Mouse (Mus musculus): Measurements from ENCODE around the gene Fndc9.

The Fndc9 gene

DNA sequence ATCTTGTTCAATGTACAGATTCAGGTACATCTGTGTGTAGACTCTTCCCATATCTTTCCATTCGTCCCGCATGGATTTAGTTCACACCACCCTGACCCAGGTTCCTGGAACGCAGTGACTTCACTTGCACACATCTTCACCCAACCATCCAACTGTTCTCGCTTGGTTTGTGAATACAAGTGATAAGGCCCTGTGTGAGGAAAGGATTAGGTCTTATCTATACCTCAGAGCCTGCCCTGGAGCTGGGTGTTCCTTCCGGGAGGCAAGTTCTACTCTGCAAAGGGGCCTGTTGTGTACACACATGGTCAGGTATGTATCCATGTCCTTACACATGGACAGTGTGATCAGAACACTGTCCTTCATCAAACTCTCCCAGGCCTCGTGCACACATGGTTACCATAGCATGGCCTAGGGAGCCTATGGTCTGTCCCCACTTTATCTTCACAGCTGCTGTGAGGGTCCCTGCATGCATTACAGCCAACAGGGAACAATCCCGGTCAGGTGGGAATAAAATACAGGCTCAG, 5.9 kb downstream of the Fndc9 start:
- DNase-seq: no peak

DNA sequence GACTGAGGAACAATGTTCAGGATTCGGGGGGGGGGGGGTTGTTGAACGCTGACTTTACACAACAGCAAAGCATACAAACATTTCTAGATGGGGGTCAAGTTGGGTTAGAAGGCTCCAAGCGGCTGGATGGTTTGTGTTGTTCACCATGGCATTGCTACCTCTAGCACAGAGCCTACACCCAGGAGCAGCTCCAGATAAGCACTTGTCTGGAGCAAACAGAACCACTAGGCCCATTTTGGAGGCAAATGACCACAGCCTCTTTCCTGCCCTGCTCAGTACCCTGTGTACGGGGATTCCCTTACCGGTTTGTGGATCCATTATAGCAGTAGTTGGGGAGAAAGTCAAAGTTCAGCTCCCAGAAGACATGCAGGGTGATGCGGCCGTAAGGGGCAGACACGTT, 6.7 kb downstream of the Fndc9 start:
- no peak for DNase-seq

DNA sequence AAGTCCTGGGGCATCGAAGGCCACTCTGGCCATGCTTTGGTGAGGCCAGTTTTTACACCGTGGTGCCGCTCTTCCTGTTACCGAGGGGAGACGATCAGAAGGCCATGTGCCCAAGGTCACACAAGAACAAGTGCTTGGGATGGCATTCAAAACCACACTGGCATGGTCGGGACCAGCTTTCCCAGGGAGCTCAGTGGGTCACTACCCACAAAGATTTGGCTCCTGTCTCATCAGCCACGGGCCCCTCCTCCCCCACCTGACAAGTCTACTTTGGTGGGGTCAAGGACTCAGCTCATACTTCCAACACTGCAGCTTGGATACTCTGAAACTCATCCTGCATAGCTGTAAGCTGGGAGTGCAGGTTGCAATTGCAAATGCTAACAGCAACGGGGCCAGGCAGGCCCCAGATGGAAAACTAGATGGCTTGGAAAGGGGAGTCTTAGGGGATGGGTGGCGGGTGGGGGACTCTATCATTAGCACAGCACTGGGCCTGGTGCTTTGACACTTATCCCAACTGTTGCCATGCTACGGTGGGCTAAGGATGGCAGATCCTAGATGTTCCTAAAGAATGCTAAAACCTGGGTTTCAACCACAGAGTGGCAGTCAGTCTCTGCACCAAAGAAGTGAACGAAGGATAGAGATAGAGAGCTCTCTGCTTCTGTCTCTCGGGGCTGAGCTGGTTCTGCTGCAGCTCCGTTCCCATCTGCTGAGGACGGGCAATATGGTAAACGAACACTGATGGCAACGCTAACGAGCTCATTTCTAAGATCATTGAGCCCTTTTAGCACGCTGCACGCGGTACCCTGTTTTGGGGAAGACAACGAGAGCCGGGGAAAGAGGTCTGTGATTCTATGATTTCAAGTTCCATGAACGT, 9.6 kb downstream of the Fndc9 start:
- no peak for DNase-seq

- no peak for DNase-seq
These were observed 10.6 kb downstream of the Fndc9 start for GRCm38 (mm10) chr11:46245926-46246325.

- DNase-seq: no peak
These were observed 11.1 kb downstream of the Fndc9 start for GRCm38 (mm10) chr11:46246393-46246792.

DNA sequence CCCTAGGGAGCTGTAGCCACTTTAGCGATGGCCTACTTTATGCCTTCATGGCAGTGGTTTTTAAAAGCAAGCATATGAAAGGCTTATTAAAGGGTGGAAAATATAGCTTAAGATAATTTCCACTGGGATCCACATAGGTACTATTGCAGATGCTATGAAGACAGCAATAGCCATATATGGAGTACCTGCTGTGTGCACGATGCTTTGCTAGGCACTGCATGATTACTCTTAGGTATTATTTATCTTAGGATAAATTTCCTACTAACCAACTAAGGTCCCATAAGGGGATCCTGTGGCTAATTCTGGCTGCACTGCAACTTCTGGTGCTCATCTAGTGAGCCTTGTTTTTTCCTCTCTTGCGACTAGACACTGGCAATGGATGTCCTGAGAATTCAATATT, 13.0 kb downstream of the Fndc9 start:
- no peak for DNase-seq

DNA sequence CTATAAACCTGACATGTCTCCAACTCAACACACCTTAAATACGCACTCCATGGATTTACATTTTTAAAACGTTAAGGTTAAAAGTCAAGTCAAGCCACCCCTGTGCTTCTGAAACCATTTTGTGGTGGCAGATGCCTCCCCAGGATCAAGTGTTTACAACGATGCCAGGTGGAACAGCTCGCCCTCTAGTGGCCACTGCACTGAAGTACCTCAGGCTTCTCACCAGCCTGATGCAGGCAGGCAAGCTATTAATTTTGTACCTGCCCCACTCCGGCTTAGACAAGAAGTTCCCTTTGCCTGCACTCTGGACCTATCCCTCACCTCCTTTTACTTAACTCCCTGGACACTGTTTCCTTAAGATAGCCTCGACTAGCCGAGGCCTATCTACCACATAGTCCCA, 16.7 kb downstream of the Fndc9 start:
- DNase-seq: peak; percentile 58

DNA sequence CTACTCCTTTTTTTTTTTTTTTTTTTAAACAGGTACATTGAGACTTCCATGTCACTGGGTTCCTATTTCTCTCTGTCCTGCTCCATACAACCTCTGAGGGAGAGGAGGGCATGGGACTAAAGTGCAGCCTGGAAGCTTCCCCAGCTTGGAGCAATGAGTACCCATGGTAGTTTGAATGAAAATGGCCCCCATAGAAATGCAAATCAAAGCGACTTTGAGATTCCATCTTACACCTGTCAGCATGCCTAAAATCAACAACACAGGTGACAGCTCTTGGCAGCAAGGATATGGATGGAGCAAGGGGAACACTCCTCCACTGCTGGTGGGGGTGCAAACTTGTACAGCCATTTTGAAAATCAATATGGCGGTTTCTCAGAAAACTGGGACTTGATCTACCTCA, 20.0 kb downstream of the Fndc9 start:
- no peak for DNase-seq

GRCm38 (mm10) chr11:46258207-46258606, 22.9 kb downstream of the Fndc9 start:
- no peak for DNase-seq

- no peak for DNase-seq
These were observed 23.4 kb downstream of the Fndc9 start for GRCm38 (mm10) chr11:46258749-46259148.

- no peak for DNase-seq
These were observed 27.5 kb downstream of the Fndc9 start for GRCm38 (mm10) chr11:46262854-46263253.

DNA sequence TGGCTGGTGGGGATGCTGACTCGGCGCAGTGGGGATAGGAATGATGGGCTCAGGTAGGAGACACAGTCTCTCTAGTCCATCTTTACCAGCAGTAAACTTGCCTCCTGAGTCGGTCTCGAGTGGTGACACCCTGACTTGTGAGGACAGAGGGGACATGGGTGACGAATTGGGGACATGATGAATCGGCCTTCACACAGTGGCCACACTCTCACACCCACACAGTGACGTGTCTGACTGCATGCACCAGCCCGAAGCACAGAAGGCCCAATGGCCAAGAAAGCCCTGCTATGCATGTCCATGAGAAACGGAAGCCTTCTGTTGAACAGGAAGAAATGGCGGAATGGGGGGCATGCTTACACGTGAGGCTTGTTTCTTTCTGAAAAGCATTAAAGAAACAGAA, 28.0 kb downstream of the Fndc9 start:
- no peak for DNase-seq

- no peak for DNase-seq
These were observed 29.3 kb downstream of the Fndc9 start for GRCm38 (mm10) chr11:46264584-46264983.

- DNase-seq: no peak
These were observed 29.9 kb downstream of the Fndc9 start for GRCm38 (mm10) chr11:46265031-46265786.

DNA sequence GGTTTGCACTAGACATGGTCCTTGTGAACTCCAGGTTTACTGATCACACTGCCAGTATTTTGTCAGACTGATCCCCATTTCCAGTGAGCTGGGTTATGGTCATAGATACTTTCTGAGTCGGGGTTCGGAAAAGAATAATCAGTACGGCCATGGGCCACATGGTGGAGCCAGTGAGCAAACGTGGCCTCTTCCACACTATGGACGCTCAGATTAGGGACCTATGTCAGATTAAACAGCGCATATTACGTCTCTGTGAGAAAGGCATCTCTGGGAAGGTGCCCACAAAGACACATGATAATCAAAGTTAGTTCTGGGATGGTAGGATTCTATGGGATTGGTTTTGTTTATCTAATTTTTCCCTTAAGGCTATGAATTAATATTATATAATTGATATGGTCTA, 33.7 kb downstream of the Fndc9 start:
- peak; percentile 62 to 66 for DNase-seq

DNA sequence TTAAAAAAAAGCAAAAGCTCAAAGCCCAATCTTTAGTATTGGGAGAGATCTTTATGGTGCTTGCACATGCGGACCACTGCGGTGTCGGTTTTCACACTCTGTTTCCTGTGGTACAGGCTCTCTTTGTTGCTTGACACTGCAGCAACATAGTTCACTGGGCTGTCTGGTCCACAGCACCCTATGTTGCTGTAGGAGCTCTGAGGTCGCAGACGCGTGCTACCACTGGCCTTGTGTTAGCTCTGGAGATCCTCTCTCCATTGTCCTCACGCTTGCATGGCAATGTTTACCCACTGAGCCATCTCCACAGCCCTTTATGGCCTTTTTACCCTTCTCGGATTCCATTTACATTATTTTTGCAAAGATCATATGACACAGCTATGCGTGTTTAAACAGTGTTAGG, 34.1 kb downstream of the Fndc9 start:
- DNase-seq: no peak

DNA sequence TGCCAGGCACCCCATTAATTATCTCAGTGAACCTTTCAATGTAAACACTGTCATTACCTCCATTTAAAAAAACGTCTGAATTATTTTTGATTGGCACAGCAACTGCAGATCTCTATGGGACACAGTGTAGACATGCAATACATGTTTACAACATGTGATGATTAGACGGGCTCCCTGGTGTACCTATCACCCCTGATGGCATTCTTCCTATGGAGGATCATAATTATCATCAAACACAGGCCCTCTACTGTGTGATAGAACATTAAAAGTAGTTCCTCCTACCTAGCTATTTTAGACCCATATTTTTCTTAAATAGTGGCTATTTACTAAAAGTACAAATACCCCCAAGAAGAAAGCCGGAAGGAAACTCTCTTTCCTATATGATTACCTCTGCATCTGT, 34.6 kb downstream of the Fndc9 start:
- no peak for DNase-seq

- no peak for DNase-seq
These were observed 36.8 kb downstream of the Fndc9 start for GRCm38 (mm10) chr11:46272058-46272681.

DNA sequence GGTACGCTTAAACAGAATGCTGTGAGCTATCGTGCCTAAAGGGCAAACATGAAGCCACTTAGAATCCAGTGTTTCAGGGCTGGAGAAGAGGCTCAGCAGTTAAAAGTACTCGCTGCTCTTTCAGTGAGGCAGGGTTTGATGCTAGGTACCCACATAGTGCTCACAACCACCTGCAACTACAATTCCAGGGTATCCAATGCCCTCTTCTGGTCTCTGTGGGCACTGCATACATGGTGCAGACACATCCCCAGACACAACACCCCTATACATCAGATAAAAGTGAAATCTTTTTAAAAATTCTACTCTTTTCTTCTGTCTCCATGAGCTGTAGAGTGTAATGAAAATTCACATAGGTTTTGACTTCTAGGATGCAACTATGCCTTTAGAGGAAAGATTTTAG, 38.6 kb downstream of the Fndc9 start:
- no peak for DNase-seq

DNA sequence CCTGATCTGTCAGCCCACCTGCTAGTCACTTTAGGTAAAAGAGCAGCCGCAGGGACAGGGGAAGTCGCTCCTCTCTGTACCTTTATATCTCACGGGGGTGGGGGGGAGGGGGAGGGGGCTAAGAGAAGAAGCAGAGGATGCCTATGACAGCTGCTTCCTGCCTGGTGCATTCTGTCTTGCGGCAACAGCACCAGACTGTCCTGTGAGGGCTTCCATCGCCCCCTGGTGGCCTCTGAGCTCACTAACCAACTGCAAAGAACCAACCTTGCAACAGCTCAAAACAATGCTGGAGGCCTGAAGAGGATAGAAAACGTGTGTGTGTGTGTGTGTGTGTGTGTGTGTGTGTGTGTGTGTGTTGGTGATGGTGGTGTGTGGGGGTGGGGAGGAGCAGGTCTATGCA, 40.0 kb downstream of the Fndc9 start:
- peak; percentile 89 to 91 for DNase-seq

DNA sequence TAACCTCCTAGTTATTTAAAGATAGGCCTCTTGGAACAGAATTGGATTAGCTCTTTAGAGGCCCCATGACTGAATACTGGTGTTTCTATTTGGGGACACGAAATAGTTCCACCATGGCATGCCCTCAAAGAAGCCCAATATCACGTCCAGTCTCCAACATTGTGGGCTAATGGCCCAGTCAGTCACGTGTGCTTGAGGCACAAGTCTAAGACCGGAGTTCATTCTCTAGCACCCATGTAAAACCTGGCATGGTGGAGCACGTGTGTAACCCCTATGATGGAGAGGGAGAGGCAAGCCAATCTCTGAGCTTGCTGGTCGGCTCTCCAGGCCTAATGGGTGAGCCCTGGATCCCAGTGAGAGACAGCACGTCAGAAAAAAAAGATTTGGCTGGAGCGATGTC, 40.8 kb downstream of the Fndc9 start:
- no peak for DNase-seq

DNA sequence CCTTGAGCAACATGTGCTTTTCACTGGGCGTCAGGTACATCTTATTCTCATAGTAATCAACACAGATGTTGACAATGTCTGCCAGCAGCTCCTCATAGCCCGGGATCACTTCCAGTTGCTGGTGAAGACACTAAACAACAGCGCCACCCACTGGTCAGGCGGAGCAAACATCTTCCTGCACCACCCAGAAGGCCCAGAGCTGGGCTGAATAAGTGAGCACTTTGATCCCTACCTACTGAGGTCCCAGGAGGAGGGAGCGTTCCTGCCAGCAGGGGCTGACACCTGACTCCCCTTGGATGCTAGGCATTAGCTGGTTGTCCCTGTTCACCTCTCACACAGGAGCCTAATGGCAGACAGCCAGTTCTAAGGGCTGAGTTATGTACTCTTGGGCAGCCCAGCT, 41.4 kb downstream of the Fndc9 start:
- peak; percentile 53 to 57 for DNase-seq

GRCm38 (mm10) chr11:46278140-46278539, 42.8 kb downstream of the Fndc9 start:
- DNase-seq: no peak

DNA sequence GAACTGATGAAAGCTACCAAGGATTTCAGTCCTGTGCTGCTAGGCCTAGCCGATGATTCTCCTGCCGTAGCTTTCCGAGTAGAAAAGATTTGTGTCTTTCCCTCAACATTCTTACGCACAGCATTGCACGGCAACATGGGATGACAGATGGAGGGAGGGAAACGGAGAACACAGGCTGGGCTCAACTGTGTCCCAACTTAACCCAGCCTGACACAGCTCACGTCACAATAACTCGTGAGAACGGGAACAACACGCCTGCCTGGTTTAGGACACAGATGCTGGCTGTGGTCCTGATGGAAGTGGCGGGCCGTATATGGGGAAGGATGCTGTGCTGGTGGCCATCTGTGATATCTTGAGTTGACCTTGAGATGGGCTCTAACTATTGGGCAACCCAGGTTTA, 43.4 kb downstream of the Fndc9 start:
- no peak for DNase-seq

All from thymus, postnatal 36 days (tissue).